Mouse (Mus musculus): ENCODE results near the gene Gabrd. TPM values are rescaled to one million over a fixed set of nuclear protein-coding genes. Genes with fewer than 3 reads are reported as not detected.

Gabrd gene
- total and polyA plus RNA-seq, 3 experiments: 0.50 to 1.1 TPM; not detected in 1

DNA sequence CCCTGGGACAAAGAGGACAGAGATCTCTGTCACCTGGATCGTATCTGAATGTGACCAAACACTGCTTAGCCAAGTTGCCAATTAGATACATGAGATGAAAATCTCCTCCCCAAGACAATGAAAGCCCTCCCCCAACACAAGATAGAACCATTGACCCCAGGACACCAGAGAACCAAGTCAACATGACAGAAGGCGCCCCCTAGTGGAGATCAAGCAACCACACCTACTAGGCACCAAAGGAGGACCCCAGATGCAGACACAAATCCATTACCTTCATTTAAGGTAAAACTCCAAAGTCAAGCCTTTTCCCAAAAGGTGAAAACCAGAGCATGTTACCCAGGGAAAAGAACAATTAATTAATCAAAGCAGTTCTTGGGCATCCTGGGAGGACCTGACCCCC lies 40.3 kb downstream of the Gabrd start:
- no peak overlapping the region for H3K9ac ChIP-seq (ENCODE audit: control insufficient read depth, low read depth, low read length, poor library complexity, severe bottlenecking)
- H3K27ac ChIP-seq (ENCODE audit: control insufficient read depth, low read depth, low read length): no peak overlapping the region
- peak; percentile 37 for TF ChIP-seq SMC3 (IDR thresholded peaks at IDR 0.05; ENCODE audit: low read depth, low read length)
- peak; percentile 63 to 78 (median 64) for TF ChIP-seq CTCF (IDR thresholded peaks at IDR 0.05 in 2 of 3, conservative IDR thresholded peaks at IDR 0.05 in 1 of 3; ENCODE audit: control insufficient read depth in 1 of 3, insufficient read depth in 1 of 3, low read depth in 2 of 3, low read length in 3 of 3, poor library complexity in 1 of 3, severe bottlenecking in 1 of 3)
- TF ChIP-seq MAFK (IDR thresholded peaks at IDR 0.05; ENCODE audit: borderline replicate concordance, low read depth, low read length): no peak
- TF ChIP-seq MAX (IDR thresholded peaks at IDR 0.05; ENCODE audit: low read length): no peak
- TF ChIP-seq MXI1 (IDR thresholded peaks at IDR 0.05; ENCODE audit: low read depth, low read length): no peak
- TF ChIP-seq RAD21 (IDR thresholded peaks at IDR 0.05; ENCODE audit: low read depth, low read length): peak; percentile 23
- H3K4me1 ChIP-seq (ENCODE audit: control insufficient read depth in 1 of 2, insufficient read depth in 2 of 2, low read length in 2 of 2): no peaks in the 10 kb centered on the region
- DNase-seq (ENCODE audit: low read depth, low spot score): peak; percentile 49
- no peaks in the 10 kb centered on the region for H3K36me3 ChIP-seq (ENCODE audit: control insufficient read depth in 1 of 2, insufficient read depth in 2 of 2, low read length in 2 of 2)
- no peaks in the 10 kb centered on the region for H3K9me3 ChIP-seq (replicated peaks; ENCODE audit: insufficient read depth, low read length)
- no peak overlapping the region for H3K4me3 ChIP-seq (ENCODE audit: control insufficient read depth in 1 of 2, insufficient read depth in 1 of 2, low read depth in 2 of 2, low read length in 2 of 2)
- no peaks in the 10 kb centered on the region for H3K79me2 ChIP-seq (ENCODE audit: control insufficient read depth, insufficient read depth, low read length, poor library complexity)
- no peaks in the 10 kb centered on the region for H3K27me3 ChIP-seq (ENCODE audit: control insufficient read depth in 1 of 2, insufficient read depth in 2 of 2, low read length in 2 of 2)

- Histone ChIP-seq H3K4me1 (ENCODE audit: control insufficient read depth in 1 of 2, insufficient read depth in 2 of 2, low read length in 2 of 2) (no peaks in the 10 kb centered on the region), H3K27me3 (ENCODE audit: control insufficient read depth in 1 of 2, insufficient read depth in 2 of 2, low read length in 2 of 2) (no peaks in the 10 kb centered on the region), H3K9ac (ENCODE audit: control insufficient read depth, low read depth, low read length, poor library complexity, severe bottlenecking) (no peak overlapping the region), H3K4me3 (ENCODE audit: control insufficient read depth in 1 of 2, insufficient read depth in 1 of 2, low read depth in 2 of 2, low read length in 2 of 2) (no peak overlapping the region), H3K79me2 (ENCODE audit: control insufficient read depth, insufficient read depth, low read length, poor library complexity) (no peaks in the 10 kb centered on the region), H3K27ac (ENCODE audit: control insufficient read depth, low read depth, low read length) (no peak overlapping the region), H3K36me3 (ENCODE audit: control insufficient read depth in 1 of 2, insufficient read depth in 2 of 2, low read length in 2 of 2) (no peaks in the 10 kb centered on the region), H3K9me3 (replicated peaks; ENCODE audit: insufficient read depth, low read length) (no peaks in the 10 kb centered on the region)
- no peak for TF ChIP-seq MAFK (IDR thresholded peaks at IDR 0.05; ENCODE audit: borderline replicate concordance, low read depth, low read length)
- no peak for TF ChIP-seq ZMIZ1 (IDR thresholded peaks at IDR 0.05; ENCODE audit: low read depth, low read length)
- no peak for TF ChIP-seq RCOR1 (IDR thresholded peaks at IDR 0.05; ENCODE audit: low read depth, low read length)
- TF ChIP-seq SIN3A (IDR thresholded peaks at IDR 0.05; ENCODE audit: low read length): no peak
- TF ChIP-seq ZC3H11A (IDR thresholded peaks at IDR 0.05; ENCODE audit: low read depth, low read length): no peak
- TF ChIP-seq USF1 (IDR thresholded peaks at IDR 0.05; ENCODE audit: low read depth, low read length): no peak
- DNase-seq (ENCODE audit: low read depth, low spot score): no peak
These were observed 41.6 kb downstream of the Gabrd start for GRCm38 (mm10) chr4:155356354-155356753.

GRCm38 (mm10) chr4:155354546-155354945 lies 43.4 kb downstream of the Gabrd start:
- DNase-seq (ENCODE audit: low read depth, low spot score): no peak
- H3K9me3 ChIP-seq (replicated peaks; ENCODE audit: insufficient read depth, low read length): no peaks in the 10 kb centered on the region

More at GRCm38 (mm10) chr4:155354546-155354945, 43.4 kb downstream of the Gabrd start:
- no peak overlapping the region for H3K4me3 ChIP-seq (ENCODE audit: control insufficient read depth in 1 of 2, insufficient read depth in 1 of 2, low read depth in 2 of 2, low read length in 2 of 2)
- 0 out of 4 replicates have a peak, but pooled peaks cover 0 to 1% of the 10 kb centered on the region in 2 experiments for H3K27me3 ChIP-seq (ENCODE audit: control insufficient read depth in 1 of 2, insufficient read depth in 2 of 2, low read length in 2 of 2)
- H3K36me3 ChIP-seq (ENCODE audit: control insufficient read depth in 1 of 2, insufficient read depth in 2 of 2, low read length in 2 of 2): no peaks in the 10 kb centered on the region
- H3K79me2 ChIP-seq (ENCODE audit: control insufficient read depth, insufficient read depth, low read length, poor library complexity): no peaks in the 10 kb centered on the region
- no peak overlapping the region for H3K27ac ChIP-seq (ENCODE audit: control insufficient read depth, low read depth, low read length)
- TF ChIP-seq MYC (IDR thresholded peaks at IDR 0.05; ENCODE audit: low read depth, low read length) (no peak), POLR2AphosphoS5 (IDR thresholded peaks at IDR 0.05; ENCODE audit: borderline replicate concordance, low read depth, low read length) (no peak), NELFE (IDR thresholded peaks at IDR 0.05; ENCODE audit: low read depth, low read length) (no peak), ZKSCAN1 (IDR thresholded peaks at IDR 0.05; ENCODE audit: low read depth, low read length) (no peak)
- H3K9ac ChIP-seq (ENCODE audit: control insufficient read depth, low read depth, low read length, poor library complexity, severe bottlenecking): no peak overlapping the region
- no peaks in the 10 kb centered on the region for H3K4me1 ChIP-seq (ENCODE audit: control insufficient read depth in 1 of 2, insufficient read depth in 2 of 2, low read length in 2 of 2)

All from MEL (cell line).